Mouse (Mus musculus): ENCODE measurements around the gene Sdk2. TPM values are rescaled to one million over a fixed set of nuclear protein-coding genes. Genes with fewer than 3 reads are reported as not detected.

Gene Sdk2
- total and polyA plus RNA-seq, 3 experiments, result 1.2 to 4.8 (median 1.3) TPM

- no peaks in the 10 kb centered on the region for H3K36me3 ChIP-seq (replicated peaks in 1 of 2; ENCODE audit: control insufficient read depth in 1 of 2, insufficient read depth in 1 of 2, low read length in 1 of 2)
- dilution Hi-C loops (cut with MboI; ENCODE audit: extremely low pct_ligation_motif_present, extremely low pct_unique_long_range_greater_than_20kb, low sequenced_read_pairs), result no loop called here
- DNase-seq (ENCODE audit: extremely low read depth), result no peak
- H3K9me3 ChIP-seq (replicated peaks; ENCODE audit: low read length), result no peaks in the 10 kb centered on the region
- no peaks in the 10 kb centered on the region for H3K27me3 ChIP-seq (replicated peaks)
- no peak overlapping the region for H3K9ac ChIP-seq (ENCODE audit: insufficient read depth, low read depth)
- no peak overlapping the region for H3K4me2 ChIP-seq (ENCODE audit: insufficient read depth, low read depth, poor library complexity, severe bottlenecking)
- no peak overlapping the region for H3K27ac ChIP-seq (ENCODE audit: insufficient read depth, low read depth)
- in situ Hi-C loops (cut with MboI; ENCODE audit: low pct_ligation_motif_present, low pct_unique_long_range_greater_than_20kb, low sequenced_read_pairs), result loop anchor here (25.0 kb wide), 2 partner anchors 515 to 615 kb away; no protein-coding TSS in a partner anchor
- H3K4me1 ChIP-seq (ENCODE audit: control insufficient read depth in 1 of 2, insufficient read depth in 2 of 2), result no peaks in the 10 kb centered on the region
- TF ChIP-seq MAFK (IDR thresholded peaks at IDR 0.05; ENCODE audit: insufficient replicate concordance, low read length) (no peak), E2F4 (IDR thresholded peaks at IDR 0.05; ENCODE audit: insufficient replicate concordance, low read depth, low read length) (no peak), PAX5 (IDR thresholded peaks at IDR 0.05; ENCODE audit: low read length) (no peak), POLR2AphosphoS2 (IDR thresholded peaks at IDR 0.05; ENCODE audit: low read depth, low read length) (no peak)
- no peak overlapping the region for H3K4me3 ChIP-seq (replicated peaks in 1 of 3; ENCODE audit: low read depth in 2 of 3, low read length in 2 of 3, poor library complexity in 1 of 3)
- no peaks in the 10 kb centered on the region for H3K79me2 ChIP-seq (replicated peaks; ENCODE audit: control insufficient read depth, extremely low read depth, insufficient read depth, poor library complexity, severe bottlenecking)
Observed at GRCm38 (mm10) chr11:113802456-113802855, 264.4 kb downstream of the Sdk2 start.

DNA sequence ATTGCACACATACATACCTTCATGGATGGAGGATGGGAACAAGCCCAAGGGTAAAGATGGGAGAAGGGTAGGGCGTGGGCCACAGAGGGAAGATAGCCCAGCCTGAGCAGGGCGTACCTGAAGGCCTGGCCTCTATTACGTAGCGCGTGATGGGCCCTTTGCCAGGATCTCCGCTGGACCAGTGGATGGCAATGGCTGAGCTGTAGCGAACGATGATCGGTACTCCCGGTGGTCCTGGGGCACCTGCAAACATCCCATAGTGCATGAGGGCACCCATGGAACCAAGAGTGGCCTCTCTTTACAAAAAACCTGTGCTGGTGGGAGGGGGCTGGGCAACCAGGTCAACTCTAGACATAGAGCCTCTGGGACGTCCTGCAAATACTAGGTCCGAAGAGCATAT, 266.8 kb downstream of the Sdk2 start:
- H3K4me3 ChIP-seq (replicated peaks in 1 of 3; ENCODE audit: low read depth in 2 of 3, low read length in 2 of 3, poor library complexity in 1 of 3), result no peak overlapping the region
- no peaks in the 10 kb centered on the region for H3K27me3 ChIP-seq (replicated peaks)
- dilution Hi-C loops (cut with MboI; ENCODE audit: extremely low pct_ligation_motif_present, extremely low pct_unique_long_range_greater_than_20kb, low sequenced_read_pairs), result no loop called here
- no peak for TF ChIP-seq JUND (conservative IDR thresholded peaks at IDR 0.05; ENCODE audit: low read depth, low read length)
- TF ChIP-seq E2F4 (IDR thresholded peaks at IDR 0.05; ENCODE audit: insufficient replicate concordance, low read depth, low read length), result no peak
- TF ChIP-seq ELF1 (IDR thresholded peaks at IDR 0.05; ENCODE audit: low read depth, low read length), result no peak
- no peak for TF ChIP-seq MAFK (IDR thresholded peaks at IDR 0.05; ENCODE audit: insufficient replicate concordance, low read length)
- no peak for TF ChIP-seq CHD1 (IDR thresholded peaks at IDR 0.05; ENCODE audit: low read depth, low read length)
- no peak for TF ChIP-seq MXI1 (IDR thresholded peaks at IDR 0.05; ENCODE audit: low read depth, low read length)
- TF ChIP-seq SMC3 (IDR thresholded peaks at IDR 0.05; ENCODE audit: low read depth, low read length), result no peak
- TF ChIP-seq BHLHE40 (IDR thresholded peaks at IDR 0.05; ENCODE audit: low read depth, low read length), result no peak
- no peak overlapping the region for H3K9ac ChIP-seq (ENCODE audit: insufficient read depth, low read depth)
- H3K4me2 ChIP-seq (ENCODE audit: insufficient read depth, low read depth, poor library complexity, severe bottlenecking), result no peak overlapping the region
- no peak overlapping the region for H3K27ac ChIP-seq (ENCODE audit: insufficient read depth, low read depth)
- in situ Hi-C loops (cut with MboI; ENCODE audit: low pct_ligation_motif_present, low pct_unique_long_range_greater_than_20kb, low sequenced_read_pairs), result loop anchor here (25.0 kb wide), 2 partner anchors 513 to 613 kb away; no protein-coding TSS in a partner anchor
- no peaks in the 10 kb centered on the region for H3K36me3 ChIP-seq (replicated peaks in 1 of 2; ENCODE audit: control insufficient read depth in 1 of 2, insufficient read depth in 1 of 2, low read length in 1 of 2)
- no peaks in the 10 kb centered on the region for H3K4me1 ChIP-seq (ENCODE audit: control insufficient read depth in 1 of 2, insufficient read depth in 2 of 2)
- H3K9me3 ChIP-seq (replicated peaks; ENCODE audit: low read length), result no peaks in the 10 kb centered on the region
- DNase-seq (ENCODE audit: extremely low read depth), result no peak
- no peaks in the 10 kb centered on the region for H3K79me2 ChIP-seq (replicated peaks; ENCODE audit: control insufficient read depth, extremely low read depth, insufficient read depth, poor library complexity, severe bottlenecking)

GRCm38 (mm10) chr11:113799041-113799447, 267.8 kb downstream of the Sdk2 start:
- H3K27ac ChIP-seq (ENCODE audit: insufficient read depth, low read depth), result no peak overlapping the region
- dilution Hi-C loops (cut with MboI; ENCODE audit: extremely low pct_ligation_motif_present, extremely low pct_unique_long_range_greater_than_20kb, low sequenced_read_pairs) (no loop called here), in situ Hi-C loops (cut with MboI; ENCODE audit: low pct_ligation_motif_present, low pct_unique_long_range_greater_than_20kb, low sequenced_read_pairs) (no loop called here)
- no peaks in the 10 kb centered on the region for H3K4me1 ChIP-seq (ENCODE audit: control insufficient read depth in 1 of 2, insufficient read depth in 2 of 2)
- no peaks in the 10 kb centered on the region for H3K79me2 ChIP-seq (replicated peaks; ENCODE audit: control insufficient read depth, extremely low read depth, insufficient read depth, poor library complexity, severe bottlenecking)
- H3K36me3 ChIP-seq (replicated peaks in 1 of 2; ENCODE audit: control insufficient read depth in 1 of 2, insufficient read depth in 1 of 2, low read length in 1 of 2), result no peaks in the 10 kb centered on the region
- DNase-seq (ENCODE audit: extremely low read depth), result no peak
- no peak overlapping the region for H3K4me2 ChIP-seq (ENCODE audit: insufficient read depth, low read depth, poor library complexity, severe bottlenecking)
- H3K9ac ChIP-seq (ENCODE audit: insufficient read depth, low read depth), result no peak overlapping the region
- no peak for TF ChIP-seq ZMIZ1 (IDR thresholded peaks at IDR 0.05; ENCODE audit: low read depth, low read length)
- TF ChIP-seq JUND (conservative IDR thresholded peaks at IDR 0.05; ENCODE audit: low read depth, low read length), result no peak
- no peak for TF ChIP-seq EP300 (IDR thresholded peaks at IDR 0.05; ENCODE audit: low read length)
- H3K9me3 ChIP-seq (replicated peaks; ENCODE audit: low read length), result no peaks in the 10 kb centered on the region
- H3K27me3 ChIP-seq (replicated peaks), result no peaks in the 10 kb centered on the region
- no peak overlapping the region for H3K4me3 ChIP-seq (replicated peaks in 1 of 3; ENCODE audit: low read depth in 2 of 3, low read length in 2 of 3, poor library complexity in 1 of 3)

Data from CH12.LX (cell line).